Mouse (Mus musculus): ENCODE measurements around the gene Galm. TPM values are rescaled to one million over a fixed set of nuclear protein-coding genes. Genes with fewer than 3 reads are reported as not detected.
"Not testable (repeated sequence)": the region's sequence is repeated elsewhere in the genome, so short reads cannot be mapped to it uniquely, and the experiment has no call there.

Gene Galm
- polyA plus RNA-seq, 1 experiment from 2014 or later: 17.8 TPM

DNA sequence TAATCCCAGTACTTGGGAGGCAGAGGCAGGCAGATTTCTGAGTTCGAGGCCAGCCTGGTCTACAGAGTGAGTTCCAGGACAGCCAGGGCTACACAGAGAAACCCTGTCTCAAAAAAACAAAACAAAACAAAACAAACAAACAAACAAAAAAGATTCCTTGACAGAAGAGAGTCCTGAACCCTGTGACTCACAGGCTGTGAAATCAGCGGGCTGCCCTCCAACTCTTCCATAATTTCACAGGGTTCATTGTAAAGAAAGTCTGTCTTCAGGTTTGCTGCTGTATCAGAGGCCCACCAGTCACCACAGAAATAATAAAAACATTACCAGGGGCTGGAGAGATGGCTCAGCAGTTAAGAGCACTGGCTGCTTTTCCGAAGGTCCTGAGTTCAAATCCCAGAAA lies 51.6 kb downstream of the Galm start:
- H3K9me3 ChIP-seq (replicated peaks); H3K4me2 ChIP-seq; H3K36me3 ChIP-seq; DNase-seq; H3K27ac ChIP-seq; ATAC-seq (ENCODE audit: low read depth); H3K4me1 ChIP-seq (replicated peaks); H3K4me3 ChIP-seq (replicated peaks); H3K9ac ChIP-seq; H3K27me3 ChIP-seq: not testable (repeated sequence)
- WGBS (ENCODE audit: insufficient replicate concordance): 83% methylated on average over 3 of the region's 3 CpGs

DNA sequence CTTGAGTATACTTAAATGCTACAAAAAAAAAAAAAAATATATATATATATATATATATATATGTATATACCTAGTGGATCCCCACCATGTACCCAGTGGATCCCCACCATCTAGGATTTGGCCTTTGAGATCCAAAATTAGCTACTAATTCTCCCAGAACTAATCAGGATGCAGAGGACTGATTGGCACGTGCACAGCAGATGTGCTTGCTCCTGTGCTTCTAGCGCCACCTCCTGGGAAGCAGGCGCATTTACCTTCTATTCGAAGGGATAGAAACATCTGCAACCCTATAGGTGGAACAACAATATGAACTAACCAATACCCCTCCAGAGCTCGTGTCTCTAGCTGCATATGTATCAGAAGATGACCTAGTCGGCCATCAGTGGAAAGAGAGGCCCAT lies 52.7 kb downstream of the Galm start:
- H3K4me1 ChIP-seq (replicated peaks): peaks cover under 1% of the 10 kb centered on the region; the same call in 1 of the 2 replicates
- H3K27ac ChIP-seq: no peak overlapping the region
- ATAC-seq (ENCODE audit: low read depth) (peak; percentile 77), DNase-seq (peak; percentile 44)
- H3K36me3 ChIP-seq: no peaks in the 10 kb centered on the region
- no peak overlapping the region for H3K4me2 ChIP-seq
- no peak overlapping the region for H3K4me3 ChIP-seq (replicated peaks)
- no peaks in the 10 kb centered on the region for H3K9me3 ChIP-seq (replicated peaks)
- 0% methylated on average over 6 of the region's 6 CpGs for WGBS (ENCODE audit: insufficient replicate concordance)
- no peaks in the 10 kb centered on the region for H3K27me3 ChIP-seq
- no peak overlapping the region for H3K9ac ChIP-seq

DNA sequence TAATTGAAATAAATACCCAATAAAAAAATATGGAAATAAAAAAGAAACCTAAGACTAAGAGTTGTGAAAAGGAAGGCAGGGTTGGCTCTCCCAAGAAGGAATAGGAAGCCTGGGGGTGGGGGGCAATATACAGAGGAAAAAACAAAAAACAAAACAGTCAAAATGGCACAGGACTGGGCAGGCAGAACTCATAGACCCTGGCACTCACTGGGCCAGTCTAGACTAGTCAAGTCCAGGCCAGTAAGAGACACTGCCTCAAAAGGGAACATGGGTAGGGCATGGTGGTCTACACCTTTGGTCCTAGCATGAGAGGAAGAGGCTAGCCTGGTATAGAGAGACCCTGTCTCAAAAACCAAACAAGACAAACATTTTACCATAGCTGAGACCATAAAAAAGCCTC lies 53.2 kb downstream of the Galm start:
- no peak overlapping the region for H3K4me2 ChIP-seq
- no peaks in the 10 kb centered on the region for H3K9me3 ChIP-seq (replicated peaks)
- no peaks in the 10 kb centered on the region for H3K4me1 ChIP-seq (replicated peaks)
- H3K27me3 ChIP-seq: no peaks in the 10 kb centered on the region
- ATAC-seq (ENCODE audit: low read depth) (no peak), DNase-seq (no peak)
- no peaks in the 10 kb centered on the region for H3K36me3 ChIP-seq
- no peak overlapping the region for H3K27ac ChIP-seq
- no peak overlapping the region for H3K9ac ChIP-seq
- H3K4me3 ChIP-seq (replicated peaks): no peak overlapping the region

DNA sequence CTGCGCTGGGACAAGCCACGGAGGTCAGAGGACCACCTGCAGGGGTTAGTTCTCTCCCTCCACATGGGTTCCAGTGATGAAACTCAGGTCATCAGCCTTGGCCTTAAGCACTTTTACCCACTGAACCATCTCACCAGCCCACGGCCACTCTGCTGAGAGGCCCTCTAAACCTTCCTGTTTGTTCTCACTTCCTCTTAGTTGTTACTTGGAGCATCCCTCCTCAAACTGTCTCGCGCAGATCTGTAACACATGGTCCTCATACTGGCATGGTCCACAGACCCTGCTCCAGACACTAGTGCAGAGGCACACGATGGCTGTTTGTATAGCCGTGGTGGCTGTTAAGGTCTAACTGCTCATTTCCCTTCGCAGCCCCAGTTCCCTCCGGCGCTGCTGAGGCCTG lies 56.3 kb downstream of the Galm start:
- Histone ChIP-seq H3K4me1 (replicated peaks) (no peaks in the 10 kb centered on the region), H3K9ac (no peak overlapping the region), H3K27ac (no peak overlapping the region), H3K4me2 (no peak overlapping the region), H3K36me3 (no peaks in the 10 kb centered on the region), H3K4me3 (replicated peaks) (no peak overlapping the region), H3K9me3 (replicated peaks) (no peaks in the 10 kb centered on the region), H3K27me3 (no peaks in the 10 kb centered on the region)
- ATAC-seq (ENCODE audit: low read depth): no peak
- 63% methylated on average over 10 of the region's 10 CpGs for WGBS (ENCODE audit: insufficient replicate concordance)
- no peak for DNase-seq

DNA sequence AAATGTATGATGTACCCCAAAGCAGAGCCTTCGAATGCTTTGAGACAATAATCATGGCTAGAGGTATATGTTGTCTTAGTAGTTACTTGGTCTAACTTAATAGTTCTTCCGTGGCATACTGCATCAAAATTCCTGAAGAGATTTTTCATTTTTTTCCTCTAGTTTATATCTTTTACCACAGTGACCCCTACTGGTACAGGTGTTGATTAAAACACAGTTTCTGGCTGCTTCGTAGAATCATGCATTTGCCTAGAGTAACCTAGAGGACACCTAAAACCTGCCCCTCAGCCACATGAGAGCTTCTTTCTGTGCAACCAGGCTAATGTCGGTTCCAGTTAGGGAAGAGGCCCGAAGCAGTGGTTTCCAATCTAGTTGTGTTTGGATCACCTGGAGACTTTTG lies 65.8 kb downstream of the Galm start:
- no peaks in the 10 kb centered on the region for H3K9me3 ChIP-seq (replicated peaks)
- no peak overlapping the region for H3K9ac ChIP-seq
- WGBS (ENCODE audit: insufficient replicate concordance): 58% methylated on average over 5 of the region's 5 CpGs
- H3K36me3 ChIP-seq: peaks cover 28% of the 10 kb centered on the region
- ATAC-seq (ENCODE audit: low read depth) (no peak), DNase-seq (no peak)
- no peak overlapping the region for H3K27ac ChIP-seq
- no peaks in the 10 kb centered on the region for H3K27me3 ChIP-seq
- H3K4me2 ChIP-seq: no peak overlapping the region
- no peaks in the 10 kb centered on the region for H3K4me1 ChIP-seq (replicated peaks)
- H3K4me3 ChIP-seq (replicated peaks): no peak overlapping the region

DNA sequence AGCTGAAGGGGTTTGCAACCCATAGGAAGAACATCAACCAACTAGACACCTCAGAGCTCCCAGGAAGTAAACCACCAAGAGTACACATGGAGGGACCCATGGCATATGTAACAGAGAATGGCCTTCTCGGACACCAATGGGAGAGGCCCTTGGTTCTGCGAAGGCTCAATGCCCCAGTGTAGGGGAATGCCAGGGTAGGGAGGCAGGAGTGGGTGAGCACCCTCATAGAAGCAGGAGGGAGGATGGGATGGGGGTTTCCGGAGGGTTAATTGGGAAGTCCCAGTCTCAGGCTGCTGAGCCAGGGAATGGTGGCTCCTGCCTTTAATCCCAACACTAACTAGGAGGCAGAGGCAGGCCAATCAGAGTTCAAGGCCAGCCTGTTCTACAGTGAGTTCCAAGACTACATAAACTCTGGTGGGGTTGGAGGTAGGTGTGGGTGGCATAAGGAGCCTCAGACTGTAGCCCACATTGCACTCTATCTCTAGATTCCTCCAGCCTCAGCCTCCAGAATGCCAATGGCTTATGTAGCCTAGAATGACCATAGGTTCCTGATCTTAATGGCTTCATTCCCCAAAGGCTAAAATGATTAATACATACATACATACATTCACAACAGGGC lies 72.0 kb downstream of the Galm start:
- Histone ChIP-seq H3K9me3 (replicated peaks) (no peaks in the 10 kb centered on the region), H3K36me3 (peaks cover 76% of the 10 kb centered on the region), H3K27me3 (no peaks in the 10 kb centered on the region), H3K9ac (no peak overlapping the region), H3K4me1 (replicated peaks) (peaks cover 9% of the 10 kb centered on the region), H3K4me2 (no peak overlapping the region), H3K4me3 (replicated peaks) (no peak overlapping the region), H3K27ac (no peak overlapping the region)
- WGBS (ENCODE audit: insufficient replicate concordance): 98% methylated on average over 3 of the region's 3 CpGs
- peak; percentile 26 for ATAC-seq (ENCODE audit: low read depth)
- DNase-seq: no peak

DNA sequence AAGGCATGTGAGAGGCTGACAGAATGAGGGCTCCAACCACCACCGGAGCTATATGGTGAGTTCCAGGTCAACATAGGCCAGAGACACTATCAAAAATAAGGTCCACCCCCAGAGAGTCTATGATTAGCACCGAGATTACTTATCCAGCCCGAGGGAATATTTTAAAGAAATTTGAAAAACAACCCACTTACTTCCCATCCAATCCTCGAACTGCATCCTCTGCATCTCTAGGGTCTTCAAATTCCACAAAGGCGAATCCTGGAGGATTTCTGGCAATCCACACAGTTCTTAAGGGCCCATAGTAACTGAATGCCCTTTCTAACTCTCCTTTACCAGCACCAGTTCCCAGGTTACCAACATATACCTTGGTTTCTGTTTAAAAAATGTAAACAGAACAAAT lies 78.4 kb downstream of the Galm start:
- Histone ChIP-seq H3K9ac (peak overlapping the region; percentile 95), H3K4me2 (peak overlapping the region; percentile 87), H3K27me3 (no peaks in the 10 kb centered on the region), H3K27ac (no peak overlapping the region), H3K4me3 (replicated peaks) (peak overlapping the region; percentile 92), H3K36me3 (peaks cover 45% of the 10 kb centered on the region), H3K4me1 (replicated peaks) (peaks cover 26% of the 10 kb centered on the region), H3K9me3 (replicated peaks) (no peaks in the 10 kb centered on the region)
- DNase-seq (no peak), ATAC-seq (ENCODE audit: low read depth) (no peak)
- 11% methylated on average over 5 of the region's 5 CpGs for WGBS (ENCODE audit: insufficient replicate concordance)

DNA sequence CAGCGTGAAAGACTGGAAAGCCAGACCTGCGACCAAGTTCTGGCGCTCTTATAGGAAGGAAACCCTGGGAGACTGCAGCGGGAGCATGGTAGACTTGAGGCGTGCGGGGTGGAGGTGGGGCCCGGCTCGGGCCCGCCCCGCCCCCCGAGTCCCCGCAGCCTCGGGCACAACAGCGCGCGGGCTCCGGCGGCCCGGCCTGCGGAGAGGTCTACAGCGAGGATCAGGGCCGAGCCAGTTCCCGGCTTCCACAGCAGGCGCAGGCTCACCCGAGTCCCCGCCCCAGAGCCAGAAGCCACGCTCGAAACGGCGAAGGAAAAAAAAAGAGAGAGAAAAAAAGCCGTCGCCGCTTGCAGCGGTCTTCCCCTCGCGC lies 79.0 kb downstream of the Galm start:
- peaks cover 42% of the 10 kb centered on the region for H3K36me3 ChIP-seq
- peak overlapping the region; percentile 87 for H3K4me2 ChIP-seq
- WGBS (ENCODE audit: insufficient replicate concordance): 0% methylated on average over 36 of the region's 36 CpGs
- peak overlapping the region; percentile 95 for H3K9ac ChIP-seq
- peak overlapping the region; percentile 95 for H3K27ac ChIP-seq
- peak; percentile 35 for DNase-seq
- H3K4me1 ChIP-seq (replicated peaks): peaks cover 26% of the 10 kb centered on the region
- peak overlapping the region; percentile 92 for H3K4me3 ChIP-seq (replicated peaks)
- no peaks in the 10 kb centered on the region for H3K27me3 ChIP-seq
- no peaks in the 10 kb centered on the region for H3K9me3 ChIP-seq (replicated peaks)
- peak; percentile 72 for ATAC-seq (ENCODE audit: low read depth)

DNA sequence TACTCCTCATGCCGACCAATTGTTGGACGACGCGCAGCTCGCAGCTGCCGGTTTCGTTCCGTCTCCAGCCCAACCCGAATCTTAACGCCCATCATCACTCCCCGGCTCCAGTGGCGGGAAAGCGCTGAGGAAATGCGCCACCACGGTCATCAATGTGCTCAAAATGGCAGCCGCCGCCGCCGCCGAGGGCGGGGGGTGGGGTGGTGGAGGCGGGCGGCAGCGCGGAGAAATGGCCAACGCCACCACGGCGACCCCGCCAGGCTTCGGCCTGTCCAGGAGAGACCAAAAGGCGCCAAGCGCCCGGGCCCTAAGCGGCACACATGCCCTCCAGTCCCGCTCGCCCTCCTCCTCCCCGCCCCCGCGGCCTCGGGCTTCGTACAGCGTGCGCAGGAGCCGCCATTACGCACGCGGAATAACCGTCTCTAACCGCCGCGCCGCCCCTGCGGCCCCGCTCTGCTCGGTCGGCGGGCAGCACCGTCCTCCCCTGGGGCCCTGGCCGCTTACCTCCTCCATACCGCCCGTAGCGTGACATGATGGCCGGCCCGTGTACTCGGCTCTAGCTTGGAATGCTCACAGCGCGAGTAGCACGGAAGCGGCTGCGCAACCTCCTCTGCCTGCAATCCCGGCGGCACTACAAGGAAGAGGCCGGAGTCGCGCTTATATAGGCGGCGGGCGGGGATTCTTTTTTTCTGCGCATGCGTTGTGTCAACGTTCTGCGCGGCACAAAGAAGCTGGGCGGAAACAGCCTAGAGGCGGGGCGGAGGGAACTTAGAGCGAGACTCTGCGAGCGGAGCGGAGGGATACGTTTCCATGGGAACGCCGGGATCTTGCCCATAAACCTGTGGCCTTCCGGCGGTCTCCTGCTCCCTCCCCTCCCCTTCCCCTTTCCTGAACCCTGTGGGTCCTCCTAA lies 79.7 kb downstream of the Galm start, which contains the start of the genes Srsf7 and Ttc39d:
TSS of gene Srsf7 (minus strand) at position 637 of the 911 bp plus-strand sequence.
TSS of gene Ttc39d (plus strand) at position 790 of the 911 bp plus-strand sequence.
- Histone ChIP-seq H3K4me2 (peak within 1 kb of the TSS; percentile 87), H3K9me3 (replicated peaks) (no peaks in the 10 kb centered on the region), H3K4me1 (replicated peaks) (peaks cover 26% of the 10 kb centered on the region)

DNA sequence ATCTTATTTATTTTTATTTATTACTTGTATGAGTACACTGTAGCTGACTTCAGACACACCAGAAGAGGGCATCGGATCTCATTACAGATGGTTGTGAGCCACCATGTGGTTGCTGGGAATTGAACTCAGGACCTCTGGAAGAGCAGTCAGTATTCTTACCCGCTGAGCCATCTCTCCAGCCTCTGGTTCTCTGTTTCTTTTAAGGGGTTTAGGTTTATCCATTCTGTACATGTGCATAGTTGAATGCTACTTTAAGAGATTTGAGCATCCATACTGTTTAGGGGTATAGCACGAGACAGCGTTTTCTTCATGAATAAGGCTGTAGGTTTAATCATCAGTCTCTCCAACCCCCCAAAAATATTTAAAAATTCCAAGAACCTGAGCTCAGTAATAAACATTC lies 86.7 kb downstream of the Galm start:
- not testable (repeated sequence) for H3K4me3 ChIP-seq (replicated peaks); DNase-seq; H3K36me3 ChIP-seq; H3K9me3 ChIP-seq (replicated peaks); H3K4me2 ChIP-seq; ATAC-seq (ENCODE audit: low read depth); H3K27me3 ChIP-seq; H3K9ac ChIP-seq; H3K27ac ChIP-seq; H3K4me1 ChIP-seq (replicated peaks)
- 80% methylated on average over 4 of the region's 4 CpGs for WGBS (ENCODE audit: insufficient replicate concordance)

More for the DNA sequence above, 79.7 kb downstream of the Galm start, which contains the start of the genes Srsf7 and Ttc39d:
- peak; percentile 94 for DNase-seq
- no peaks in the 10 kb centered on the region for H3K27me3 ChIP-seq
- ATAC-seq (ENCODE audit: low read depth): peak; percentile 86
- under 1% methylated on average over 95 of the region's 95 CpGs for WGBS (ENCODE audit: insufficient replicate concordance)
- peak within 1 kb of the TSS; percentile 95 for H3K27ac ChIP-seq
- peaks cover 35% of the 10 kb centered on the region for H3K36me3 ChIP-seq
- peak within 1 kb of the TSS; percentile 95 for H3K9ac ChIP-seq
- peak within 1 kb of the TSS; percentile 92 for H3K4me3 ChIP-seq (replicated peaks)

DNA sequence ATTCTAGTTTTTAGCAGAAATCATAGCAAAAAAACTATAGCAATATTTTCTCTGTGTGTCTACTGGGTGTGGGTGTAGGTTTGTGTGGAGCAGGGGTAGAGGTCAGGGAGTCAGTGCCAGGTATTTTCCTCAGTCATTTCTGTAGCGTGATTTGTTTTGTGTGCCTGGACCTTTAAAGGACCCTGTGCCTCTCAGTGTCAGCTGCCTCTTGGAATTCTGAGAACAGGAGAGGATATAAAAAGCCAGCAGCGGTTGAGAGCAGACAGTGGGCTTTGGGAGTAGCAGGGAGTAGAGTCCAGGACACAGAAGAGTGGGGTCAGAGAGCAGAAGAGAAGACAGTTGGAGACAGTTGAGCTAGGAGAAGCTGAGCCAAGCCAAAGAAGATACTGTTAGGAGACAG lies 92.9 kb downstream of the Galm start:
- H3K27ac ChIP-seq: no peak overlapping the region
- H3K9ac ChIP-seq: no peak overlapping the region
- H3K27me3 ChIP-seq: no peaks in the 10 kb centered on the region
- DNase-seq (no peak), ATAC-seq (ENCODE audit: low read depth) (no peak)
- H3K4me3 ChIP-seq (replicated peaks): no peak overlapping the region
- 67% methylated on average over 2 of the region's 2 CpGs for WGBS (ENCODE audit: insufficient replicate concordance)
- H3K4me2 ChIP-seq: no peak overlapping the region
- peaks cover 21% of the 10 kb centered on the region for H3K4me1 ChIP-seq (replicated peaks)
- H3K9me3 ChIP-seq (replicated peaks): no peaks in the 10 kb centered on the region
- no peaks in the 10 kb centered on the region for H3K36me3 ChIP-seq
